Mouse (Mus musculus): ENCODE data around the gene Tmem259.

Tmem259 gene

DNA sequence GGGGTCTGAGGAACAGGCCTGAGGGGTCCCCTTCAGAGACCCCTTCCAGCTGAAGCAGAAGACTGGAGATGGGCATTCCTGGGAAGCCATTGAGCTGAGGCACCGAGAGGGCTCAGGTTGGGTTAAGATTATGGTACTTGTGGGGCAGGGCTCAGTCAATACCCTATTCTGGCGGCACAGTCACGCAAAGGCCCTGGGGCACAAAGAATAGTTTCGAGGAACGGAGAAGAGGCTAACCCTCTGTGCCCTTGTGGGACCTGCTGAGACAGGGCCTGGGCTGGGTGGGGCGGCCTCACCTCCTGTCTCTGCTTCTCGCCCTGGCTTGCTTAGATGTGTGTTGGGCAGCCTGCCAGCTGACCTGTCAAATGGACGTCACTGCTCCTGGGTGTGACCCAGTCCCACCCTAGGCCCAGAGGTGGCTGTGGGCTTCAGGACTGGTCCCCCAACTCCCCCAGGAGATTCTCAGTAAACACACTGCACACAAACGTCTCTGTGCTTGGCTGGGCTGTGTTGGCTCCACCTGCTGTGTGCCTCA is 50.9 kb downstream of the Tmem259 start:
- peak; percentile 47 to 64 for DNase-seq

DNA sequence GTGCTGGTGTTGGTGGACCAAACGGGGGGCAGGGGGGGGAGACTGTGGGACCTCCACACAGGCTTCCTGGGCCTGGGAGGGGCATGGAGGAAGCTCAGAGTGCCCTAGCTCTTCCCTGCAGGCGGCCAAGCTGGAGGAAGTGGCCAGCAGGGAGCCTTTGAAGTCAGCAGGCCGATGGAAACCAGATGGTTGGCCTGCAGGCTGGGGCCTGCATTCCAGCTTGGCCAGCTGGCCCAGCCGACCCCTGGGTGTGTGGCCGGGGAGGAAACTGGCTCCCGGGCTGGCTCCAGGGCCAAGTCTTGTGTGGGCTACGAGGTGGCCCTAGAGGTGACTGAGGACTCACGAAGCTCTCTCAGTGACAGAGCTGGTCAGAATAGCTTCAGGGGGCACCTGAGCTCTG is 51.4 kb downstream of the Tmem259 start:
- peak; percentile 63 to 69 for DNase-seq

DNA sequence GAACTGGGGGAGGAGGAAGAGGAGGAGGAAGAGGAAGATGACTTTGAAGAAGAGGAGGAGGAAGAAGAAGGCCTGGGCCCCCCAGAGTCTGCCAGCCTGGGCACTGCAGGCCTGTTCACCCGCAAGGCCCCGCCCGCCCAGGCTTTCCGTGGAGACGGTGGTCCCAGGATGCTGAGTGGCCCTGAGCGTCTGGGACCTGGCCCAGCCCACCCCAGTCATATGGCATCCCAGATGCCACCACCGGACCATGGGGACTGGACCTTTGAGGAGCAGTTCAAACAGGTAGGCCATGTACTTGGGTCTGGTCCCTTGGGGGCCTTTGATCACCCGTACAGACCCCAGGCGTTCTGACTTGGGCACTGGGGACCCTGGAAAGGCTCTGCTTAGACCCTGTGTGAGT is 52.3 kb downstream of the Tmem259 start:
- DNase-seq = peak in 1 of 2 experiments; percentile 21

DNA sequence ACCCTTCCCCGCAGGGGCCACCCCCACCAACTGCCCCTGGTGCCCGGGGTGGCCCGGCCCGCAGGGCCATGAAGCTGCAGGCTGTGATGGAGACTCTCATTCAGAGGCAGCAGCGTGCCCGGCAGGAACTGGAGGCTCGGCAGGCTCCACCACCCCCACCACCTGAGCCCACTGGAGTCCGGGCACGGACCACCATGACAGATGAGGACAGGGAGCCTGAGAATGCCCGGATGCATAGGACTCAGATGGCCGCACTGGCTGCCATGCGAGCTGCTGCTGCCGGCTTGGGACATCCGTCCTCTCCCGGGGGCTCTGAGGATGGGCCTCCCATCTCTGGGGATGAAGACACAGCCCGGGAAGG is 53.3 kb downstream of the Tmem259 start:
- DNase-seq = peak; percentile 43 to 50

DNA sequence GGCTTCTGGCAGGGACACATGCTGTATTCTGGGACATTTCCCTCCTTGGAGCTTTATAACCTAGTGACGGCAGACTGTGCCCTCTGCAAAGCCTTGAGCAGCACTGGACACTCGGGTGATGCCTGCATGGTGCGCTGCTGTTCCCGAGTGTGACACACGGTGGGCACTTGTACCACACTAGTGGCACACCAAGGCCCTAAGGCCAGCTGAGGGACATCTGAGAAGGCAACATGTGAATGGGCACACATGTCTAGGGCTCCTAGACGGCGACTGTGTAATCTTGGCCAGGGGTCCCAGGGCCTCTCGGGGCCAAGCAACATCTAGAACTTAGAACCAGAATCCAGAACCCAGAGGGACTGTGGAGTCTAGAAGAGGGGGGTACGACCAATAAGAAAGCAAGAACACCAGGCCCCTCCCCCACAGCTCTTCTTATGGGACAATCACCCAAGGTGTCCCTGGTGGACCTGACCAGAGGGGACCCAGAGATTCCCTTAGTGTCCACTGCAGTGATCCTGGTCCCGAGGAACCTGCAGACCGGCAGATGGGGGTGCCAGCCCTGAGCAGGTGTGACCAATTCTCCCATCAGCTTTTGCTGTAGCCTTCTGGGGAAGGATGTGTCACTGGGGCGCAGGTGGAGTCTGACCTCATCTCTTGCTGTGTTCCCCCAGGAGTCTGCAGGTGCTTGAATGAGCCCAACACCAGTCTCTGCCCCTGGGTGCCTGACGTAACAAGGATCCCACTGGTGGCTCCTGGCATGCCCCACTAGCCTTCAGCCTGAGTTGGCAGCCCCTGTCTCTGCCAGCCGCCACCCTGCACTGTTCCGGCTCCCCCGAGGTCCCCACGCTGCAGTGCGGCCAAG is 53.9 kb downstream of the Tmem259 start:
- DNase-seq = no peak

DNA sequence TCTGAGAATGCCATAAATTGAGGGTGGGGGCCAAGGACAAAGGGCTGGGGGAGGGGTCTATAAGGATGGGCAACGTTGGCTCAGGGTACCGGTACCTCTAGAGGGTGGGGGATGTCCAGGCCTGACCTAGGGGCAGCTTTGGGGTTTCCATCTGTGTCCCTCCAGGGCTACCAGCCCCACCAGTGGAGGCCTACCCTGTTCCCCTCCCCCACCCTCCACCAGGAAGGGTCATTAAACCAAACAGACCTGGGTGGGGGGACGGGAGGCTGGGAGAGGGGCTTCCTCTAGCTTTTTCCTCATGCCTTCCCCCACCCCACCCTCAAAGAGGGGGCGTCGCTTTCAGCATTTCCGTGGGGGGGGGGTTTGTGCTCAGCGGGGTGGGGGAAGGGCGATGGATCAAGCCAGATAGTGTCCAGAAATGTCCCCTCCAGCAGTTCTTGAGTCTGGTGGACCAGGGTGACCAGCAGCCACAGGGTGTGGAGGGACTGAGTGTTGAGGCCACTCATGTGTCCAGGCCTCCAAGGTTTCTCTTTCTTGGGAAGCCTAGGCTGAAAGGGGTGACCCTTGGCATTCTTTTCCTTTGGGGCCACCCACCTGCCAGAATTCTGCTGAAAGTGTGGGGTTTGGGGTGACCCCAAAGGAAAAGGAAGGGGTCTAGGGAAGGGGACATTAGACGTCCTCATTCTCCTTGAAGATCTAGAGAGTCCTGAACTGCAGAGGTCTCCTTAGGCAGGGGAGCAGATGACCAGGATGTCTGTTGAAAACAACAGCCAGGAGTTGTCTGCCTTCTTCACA is 55.0 kb downstream of the Tmem259 start:
- DNase-seq = peak in 1 of 2 experiments; percentile 57

DNA sequence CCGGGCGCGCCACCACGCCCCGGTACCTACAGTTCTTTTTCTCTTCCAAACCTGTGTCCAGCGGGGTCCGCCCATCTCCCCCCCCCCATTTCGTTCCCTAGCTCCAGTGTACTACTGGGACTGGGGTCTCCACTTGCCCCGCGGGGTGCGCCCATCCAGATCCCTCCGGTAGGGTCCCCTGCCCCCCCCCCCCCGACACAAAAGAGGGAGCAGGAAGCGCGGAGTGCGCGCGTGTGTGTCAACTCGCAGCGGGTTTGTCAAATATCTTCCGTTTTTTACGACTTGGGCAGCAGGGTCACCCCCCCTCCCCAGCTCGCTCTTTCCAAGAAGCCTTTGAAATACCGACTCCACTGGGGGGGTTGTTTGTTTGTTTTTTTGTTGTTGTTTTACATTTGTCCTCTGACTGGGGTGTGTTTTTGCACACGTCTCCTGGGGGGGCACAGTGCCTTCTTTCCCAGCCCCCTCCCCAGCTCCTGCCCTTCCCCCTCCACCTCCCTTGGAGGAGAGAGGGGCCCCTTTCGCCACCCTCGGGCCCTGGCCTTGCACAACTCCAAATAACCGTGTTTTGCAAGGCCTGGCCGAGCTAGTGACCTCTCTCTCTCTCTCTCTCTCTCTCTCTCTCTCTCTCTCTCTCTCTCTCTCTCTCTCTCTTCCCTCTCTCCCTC is 56.0 kb downstream of the Tmem259 start:
- peak; percentile 44 to 50 for DNase-seq

DNA sequence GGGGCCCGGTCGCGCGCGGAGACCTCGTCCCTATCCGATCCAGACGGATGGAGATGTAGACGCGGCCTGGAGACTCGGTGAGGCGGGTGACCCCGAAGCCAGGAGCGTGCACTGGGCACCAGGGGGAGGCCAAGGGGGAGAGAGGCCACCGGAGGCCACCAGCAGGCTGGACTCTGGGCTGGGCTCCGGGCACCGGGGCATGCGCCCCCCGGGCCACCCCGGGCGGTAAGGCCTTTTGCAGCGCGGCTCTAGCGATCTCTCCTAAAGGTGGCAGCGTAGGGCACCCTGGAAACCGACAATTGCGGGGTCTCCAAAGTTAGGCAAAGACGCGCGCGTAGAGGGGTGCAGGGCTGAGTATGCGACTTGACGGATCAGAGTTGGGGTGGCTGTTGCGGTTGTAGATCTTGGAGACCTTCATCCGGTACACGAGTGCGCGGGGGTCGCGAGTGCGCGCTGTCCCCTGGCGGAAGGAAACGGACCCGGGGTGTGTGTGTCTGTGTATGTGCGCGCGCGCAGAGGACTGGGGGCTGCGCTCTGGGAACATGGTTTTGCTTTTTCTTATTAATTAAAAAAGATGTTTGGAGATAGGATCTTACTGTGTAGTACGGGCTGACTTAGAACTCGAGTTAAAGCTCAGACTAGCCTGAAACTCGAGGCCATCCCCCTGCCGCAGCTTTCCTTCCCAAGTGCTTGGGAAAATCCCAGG is 56.7 kb downstream of the Tmem259 start:
- peak; percentile 70 to 71 for DNase-seq

DNA sequence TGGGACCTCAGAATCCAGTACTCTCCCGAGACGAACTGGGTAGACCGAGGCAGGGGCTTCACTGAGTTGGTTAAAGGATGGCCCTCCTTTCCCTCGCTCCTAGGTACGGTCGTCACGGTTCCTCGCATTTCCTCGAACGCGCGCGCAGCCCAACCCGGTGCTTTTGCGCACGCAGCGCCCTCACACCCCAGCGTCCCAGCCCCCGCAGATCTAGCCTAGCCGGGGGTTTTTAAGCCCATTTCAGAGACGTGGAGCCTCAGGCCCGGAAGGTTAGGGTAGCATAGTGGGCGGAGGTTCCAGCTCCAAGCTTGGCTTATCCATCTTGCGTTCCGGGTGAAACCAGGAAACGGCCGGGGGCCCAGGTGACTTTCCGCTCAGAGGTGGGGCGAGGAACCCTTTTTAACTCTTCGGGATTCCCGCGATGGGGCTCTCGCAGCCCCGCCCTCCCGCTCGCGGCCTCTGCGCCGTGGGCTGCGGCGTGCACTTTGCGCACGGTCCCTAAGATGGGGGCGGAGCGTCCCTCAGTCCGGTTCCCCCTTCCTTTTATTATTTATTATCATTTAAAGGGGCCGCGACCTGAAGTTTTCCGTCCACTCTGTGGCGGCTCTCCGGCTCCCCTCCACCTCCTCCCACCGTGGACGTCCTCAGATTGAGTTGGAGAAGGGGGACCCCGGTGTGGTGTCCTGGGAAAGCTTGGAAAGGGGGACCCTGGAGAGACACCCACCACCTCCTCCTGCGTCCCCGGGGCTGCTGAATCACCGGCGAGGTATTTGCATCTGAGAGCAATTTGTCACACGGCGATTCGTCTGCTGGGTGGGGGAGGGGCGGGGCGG is 57.4 kb downstream of the Tmem259 start, which contains the start of gene Arid3a:
Gene Arid3a (plus strand): TSS at position 553 of the 833 bp plus-strand sequence.
- DNase-seq = peak; percentile 89 to 93

DNA sequence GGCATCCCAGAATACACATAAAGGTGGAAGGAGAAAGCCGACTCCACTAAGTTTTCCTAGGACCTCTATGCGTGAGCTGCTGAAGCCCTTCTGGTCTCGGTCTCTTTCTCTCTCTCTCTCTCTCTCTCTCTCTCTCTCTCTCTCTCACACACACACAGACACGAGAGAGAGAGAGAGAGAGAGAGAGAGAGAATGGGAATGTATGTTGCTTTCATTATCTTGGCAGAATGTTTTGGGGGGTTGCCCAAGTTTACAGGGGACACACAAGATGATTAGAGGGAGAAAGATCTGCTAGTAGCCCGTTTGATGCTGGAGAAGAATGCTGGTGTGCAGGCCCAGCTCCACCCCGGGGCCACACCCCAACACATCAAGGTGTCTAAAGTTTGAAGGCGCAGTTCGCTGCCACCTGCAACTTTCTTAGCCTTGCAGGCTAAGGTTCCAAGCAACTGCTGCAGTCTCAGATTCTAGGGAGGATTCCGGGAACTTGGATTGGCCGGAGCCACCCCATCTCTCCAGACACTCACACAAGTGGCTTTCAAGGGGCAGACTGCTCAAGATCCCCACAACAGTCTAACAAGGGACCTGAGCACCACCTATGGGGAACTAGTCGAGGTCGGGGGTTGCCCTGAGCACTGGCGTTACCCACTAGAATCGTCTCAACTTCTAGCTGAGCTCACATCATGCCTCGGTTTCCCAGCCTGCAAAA is 58.2 kb downstream of the Tmem259 start:
- peak in 1 of 2 experiments; percentile 46 for DNase-seq

DNA sequence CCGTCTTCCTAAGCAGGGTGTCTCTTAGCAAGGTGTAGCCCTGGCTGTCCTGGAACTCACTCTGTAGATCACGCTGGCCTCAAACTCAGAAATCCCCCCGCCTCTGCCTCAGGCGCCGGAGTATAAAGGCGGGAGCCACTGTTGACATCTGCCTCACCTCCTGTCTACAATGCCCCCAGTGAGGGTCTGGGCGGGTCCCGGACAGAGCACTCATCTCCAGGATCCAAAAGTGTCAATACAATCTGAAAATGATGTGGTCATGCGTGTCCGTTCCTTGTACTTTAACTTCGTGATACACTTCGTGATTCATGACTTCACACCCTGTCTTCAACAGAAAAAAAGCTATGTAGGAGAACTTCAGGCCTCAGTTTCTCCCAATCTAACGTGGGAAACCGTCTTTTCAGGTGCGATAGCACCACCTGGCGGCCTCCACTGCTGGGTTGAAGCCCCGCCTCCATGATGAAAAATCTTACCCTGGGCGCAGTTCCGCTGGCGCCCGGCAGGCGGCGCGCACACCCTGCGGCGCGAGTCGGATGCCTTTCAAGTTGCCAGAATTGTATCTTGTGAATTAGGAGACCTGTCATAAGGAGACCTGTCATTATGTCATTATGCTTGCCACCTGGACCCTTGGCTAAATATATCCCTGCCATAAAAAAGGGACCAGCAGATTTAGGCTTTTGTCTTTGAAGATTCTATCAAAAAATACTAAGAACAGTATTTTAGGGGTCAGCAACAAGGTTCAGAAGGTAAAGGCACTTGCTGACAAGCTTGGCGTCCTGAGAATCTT is 58.9 kb downstream of the Tmem259 start:
- DNase-seq = peak; percentile 98 to 99
